ENCODE assay signal across 8 mouse cellular contexts in genomic region chr16:4469599-4470352, GRCm38 (mm10). TPM values are rescaled to one million over a fixed set of nuclear protein-coding genes. Genes with fewer than 3 reads are reported as not detected.
DNase-seq lines count a peak whose midpoint lies in the region; ATAC-seq and TF ChIP-seq lines count a peak whose summit lies in the region.

No protein-coding gene starts in this region.

- H3K79me2 ChIP-seq in MEL (ENCODE audit: control insufficient read depth, insufficient read depth, low read length, poor library complexity): no peaks in the 10 kb centered on the region; the same call in 1 of the 2 replicates

- TF ChIP-seq EP300 in MEL (IDR thresholded peaks at IDR 0.05; ENCODE audit: low read depth in 1 of 2, low read length in 2 of 2): no peak; a peak in 1 of 4 replicates

- no peak overlapping the region for H3K4me2 ChIP-seq in kidney, embryonic 16.5 days (replicated peaks; ENCODE audit: low read depth, low read length)
- 0 out of 2 replicates have a peak overlapping the region, but pooled peaks have one; percentile 9 for H3K4me2 ChIP-seq in intestine, embryonic 15.5 days (replicated peaks)

- H3K4me1 ChIP-seq in kidney, adult 2 months (ENCODE audit: control insufficient read depth, insufficient read depth, low read length): peaks cover 5% of the 10 kb centered on the region; the same call in 1 of the 2 replicates
- peaks cover 6% of the 10 kb centered on the region for H3K4me1 ChIP-seq in kidney, embryonic 16.5 days (ENCODE audit: insufficient read depth, low read length)
- H3K4me1 ChIP-seq in MEL (ENCODE audit: control insufficient read depth in 1 of 2, insufficient read depth in 2 of 2, low read length in 2 of 2): peaks cover 0 to 17% of the 10 kb centered on the region in 2 experiments; a peak in 2 of 4 replicates
- H3K4me1 ChIP-seq in intestine, embryonic 15.5 days (replicated peaks): 0 out of 2 replicates have a peak, but pooled peaks cover 8% of the 10 kb centered on the region
- peaks cover 11% of the 10 kb centered on the region for H3K4me1 ChIP-seq in forebrain, embryonic 10.5 days
- H3K4me1 ChIP-seq in heart, embryonic 10.5 days: peaks cover 6% of the 10 kb centered on the region

- no peaks in the 10 kb centered on the region for H3K9me3 ChIP-seq in kidney, embryonic 16.5 days (ENCODE audit: low read length)
- no peaks in the 10 kb centered on the region for H3K9me3 ChIP-seq in MEL (replicated peaks; ENCODE audit: insufficient read depth, low read length)
- H3K9me3 ChIP-seq in intestine, embryonic 15.5 days: no peaks in the 10 kb centered on the region
- no peaks in the 10 kb centered on the region for H3K9me3 ChIP-seq in forebrain, embryonic 10.5 days
- H3K9me3 ChIP-seq in heart, embryonic 10.5 days: no peaks in the 10 kb centered on the region

- TF ChIP-seq POLR2A in kidney, adult 2 months (IDR thresholded peaks at IDR 0.05; ENCODE audit: low read depth, low read length): no peak
- TF ChIP-seq POLR2A in MEL (IDR thresholded peaks at IDR 0.05; ENCODE audit: control insufficient read depth in 1 of 2, insufficient read depth in 1 of 2, low read depth in 1 of 2, low read length in 2 of 2, poor library complexity in 1 of 2): no peak

- peak; percentile 28 for TF ChIP-seq RAD21 in MEL (IDR thresholded peaks at IDR 0.05; ENCODE audit: low read depth, low read length)

- peak; percentile 63 for DNase-seq in kidney, adult 2 months
- DNase-seq in 3134 (ENCODE audit: extremely low read depth, insufficient read length, low spot score): peak; percentile 73
- peak; percentile 72 for DNase-seq in MEL (ENCODE audit: low read depth, low spot score)
- DNase-seq in forebrain, embryonic 10.5 days (ENCODE audit: extremely low spot score, low spot score): no peak
- no peak for DNase-seq in thymus, postnatal 25 days
- no peak for DNase-seq in heart, embryonic 10.5 days (ENCODE audit: low spot score)

- no peak; the same call in 1 of the 2 replicates for TF ChIP-seq CTCF in kidney, adult 2 months (conservative IDR thresholded peaks at IDR 0.05; ENCODE audit: insufficient read depth, insufficient read length, low read depth, low read length)
- TF ChIP-seq CTCF in MEL (IDR thresholded peaks at IDR 0.05 in 2 of 3, conservative IDR thresholded peaks at IDR 0.05 in 1 of 3; ENCODE audit: control insufficient read depth in 1 of 3, insufficient read depth in 1 of 3, low read depth in 2 of 3, low read length in 3 of 3, poor library complexity in 1 of 3, severe bottlenecking in 1 of 3): peak in 2 of 3 experiments; percentile 42 to 51; a peak in 4 of 6 replicates

- no peaks in the 10 kb centered on the region for H3K27me3 ChIP-seq in kidney, adult 2 months (replicated peaks; ENCODE audit: control insufficient read depth, insufficient read depth, low read length)
- H3K27me3 ChIP-seq in kidney, embryonic 16.5 days (ENCODE audit: insufficient read depth, low read length): no peaks in the 10 kb centered on the region
- no peaks in the 10 kb centered on the region for H3K27me3 ChIP-seq in MEL (ENCODE audit: control insufficient read depth in 1 of 2, insufficient read depth in 2 of 2, low read length in 2 of 2)
- no peaks in the 10 kb centered on the region for H3K27me3 ChIP-seq in intestine, embryonic 15.5 days (replicated peaks)
- H3K27me3 ChIP-seq in forebrain, embryonic 10.5 days (ENCODE audit: poor library complexity, severe bottlenecking): no peaks in the 10 kb centered on the region
- H3K27me3 ChIP-seq in heart, embryonic 10.5 days (ENCODE audit: insufficient read depth, poor library complexity, severe bottlenecking): no peaks in the 10 kb centered on the region

- 51% methylated on average over 10 of the region's 10 CpGs for WGBS in kidney, adult 2 months
- 62% methylated on average over 10 of the region's 10 CpGs for WGBS in kidney, embryonic 16.5 days
- 47% methylated on average over 10 of the region's 10 CpGs for WGBS in intestine, embryonic 15.5 days
- WGBS in forebrain, embryonic 10.5 days: 72% methylated on average over 10 of the region's 10 CpGs
- 54% methylated on average over 10 of the region's 10 CpGs for WGBS in heart, embryonic 10.5 days

- ATAC-seq in kidney, embryonic 16.5 days (ENCODE audit: low FRiP score, low TSS enrichment): no peak
- ATAC-seq in intestine, embryonic 15.5 days: peak; percentile 86

- no peak overlapping the region for H3K4me3 ChIP-seq in kidney, adult 2 months (ENCODE audit: insufficient read depth, low read depth, low read length)
- H3K4me3 ChIP-seq in kidney, embryonic 16.5 days (ENCODE audit: low read length): no peak overlapping the region
- no peak overlapping the region; a peak in 1 of 4 replicates for H3K4me3 ChIP-seq in MEL (ENCODE audit: control insufficient read depth in 1 of 2, insufficient read depth in 1 of 2, low read depth in 2 of 2, low read length in 2 of 2)
- no peak overlapping the region for H3K4me3 ChIP-seq in intestine, embryonic 15.5 days (replicated peaks)
- no peak overlapping the region for H3K4me3 ChIP-seq in forebrain, embryonic 10.5 days
- H3K4me3 ChIP-seq in heart, embryonic 10.5 days: no peak overlapping the region

- 0 out of 2 replicates have a peak overlapping the region, but pooled peaks have one; percentile 37 for H3K27ac ChIP-seq in kidney, adult 2 months (ENCODE audit: insufficient read depth, low read depth, low read length)
- no peak overlapping the region for H3K27ac ChIP-seq in kidney, embryonic 16.5 days (ENCODE audit: low read length)
- no peak overlapping the region for H3K27ac ChIP-seq in MEL (ENCODE audit: control insufficient read depth, low read depth, low read length)
- peak overlapping the region; percentile 73 for H3K27ac ChIP-seq in intestine, embryonic 15.5 days
- no peak overlapping the region for H3K27ac ChIP-seq in forebrain, embryonic 10.5 days
- no peak overlapping the region for H3K27ac ChIP-seq in heart, embryonic 10.5 days

- no peak overlapping the region for H3K9ac ChIP-seq in kidney, embryonic 16.5 days (replicated peaks; ENCODE audit: low read length)
- H3K9ac ChIP-seq in MEL (ENCODE audit: control insufficient read depth, low read depth, low read length, poor library complexity, severe bottlenecking): no peak overlapping the region
- H3K9ac ChIP-seq in intestine, embryonic 15.5 days: no peak overlapping the region

- H3K36me3 ChIP-seq in kidney, adult 2 months (ENCODE audit: control insufficient read depth, insufficient read depth, low read length): no peaks in the 10 kb centered on the region
- H3K36me3 ChIP-seq in kidney, embryonic 16.5 days (ENCODE audit: insufficient read depth, low read length): no peaks in the 10 kb centered on the region
- H3K36me3 ChIP-seq in MEL (ENCODE audit: control insufficient read depth in 1 of 2, insufficient read depth in 2 of 2, low read length in 2 of 2): peaks cover 0 to 10% of the 10 kb centered on the region in 2 experiments; a peak in 2 of 4 replicates
- no peaks in the 10 kb centered on the region for H3K36me3 ChIP-seq in intestine, embryonic 15.5 days
- no peaks in the 10 kb centered on the region for H3K36me3 ChIP-seq in forebrain, embryonic 10.5 days (replicated peaks)
- H3K36me3 ChIP-seq in heart, embryonic 10.5 days: no peaks in the 10 kb centered on the region

TF ChIP-seq in MEL, 35 proteins besides CTCF, POLR2A, EP300 and RAD21:
- TF ChIP-seq ZNF384 (IDR thresholded peaks at IDR 0.05; ENCODE audit: low read depth, low read length) (peak; percentile 64; the same call in 1 of the 2 replicates), MAFK (IDR thresholded peaks at IDR 0.05; ENCODE audit: borderline replicate concordance, low read depth, low read length) (no peak), JUND (IDR thresholded peaks at IDR 0.05; ENCODE audit: low read depth, low read length) (no peak), ZMIZ1 (IDR thresholded peaks at IDR 0.05; ENCODE audit: low read depth, low read length) (no peak), ELF1 (IDR thresholded peaks at IDR 0.05; ENCODE audit: low read depth, low read length) (no peak), MAZ (IDR thresholded peaks at IDR 0.05; ENCODE audit: low read depth, low read length) (no peak), UBTF (IDR thresholded peaks at IDR 0.05; ENCODE audit: borderline replicate concordance, insufficient read depth, low read depth, low read length) (no peak), NRF1 (IDR thresholded peaks at IDR 0.05; ENCODE audit: insufficient read depth, low read depth, low read length, poor library complexity, severe bottlenecking) (no peak), TAL1 (IDR thresholded peaks at IDR 0.05; ENCODE audit: low read length) (peak; percentile 26; the same call in 1 of the 2 replicates), SMC3 (IDR thresholded peaks at IDR 0.05; ENCODE audit: low read depth, low read length) (peak; percentile 56), MAX (IDR thresholded peaks at IDR 0.05; ENCODE audit: low read length) (no peak), KAT2A (conservative IDR thresholded peaks at IDR 0.05; ENCODE audit: low read depth, low read length) (no peak), SIN3A (IDR thresholded peaks at IDR 0.05; ENCODE audit: low read length) (no peak), CHD1 (IDR thresholded peaks at IDR 0.05; ENCODE audit: low read depth, low read length) (no peak), GABPA (IDR thresholded peaks at IDR 0.05; ENCODE audit: low read depth, low read length) (no peak), MEF2A (IDR thresholded peaks at IDR 0.05; ENCODE audit: extremely low read depth, insufficient replicate concordance, low read depth, low read length, poor library complexity, severe bottlenecking) (no peak), ZC3H11A (IDR thresholded peaks at IDR 0.05; ENCODE audit: low read depth, low read length) (peak; percentile 36), ZKSCAN1 (IDR thresholded peaks at IDR 0.05; ENCODE audit: low read depth, low read length) (no peak), HCFC1 (IDR thresholded peaks at IDR 0.05; ENCODE audit: low read depth, low read length) (no peak), POLR2AphosphoS5 (IDR thresholded peaks at IDR 0.05; ENCODE audit: borderline replicate concordance, low read depth, low read length) (no peak), ETS1 (IDR thresholded peaks at IDR 0.05; ENCODE audit: low read depth, low read length) (no peak), NELFE (IDR thresholded peaks at IDR 0.05; ENCODE audit: low read depth, low read length) (no peak)

RNA-seq across cellular contexts. Expression of gene Adcy9, which starts 49.5 kb away (rescaled TPM):
- polyA plus RNA-seq in kidney, adult 2 months (2012; rRNA removed): 10.4 and 12.4 TPM in 2 replicates
- 1.0 and 1.1 TPM in 2 replicates for polyA plus RNA-seq in kidney, embryonic 16.5 days (2015; fragmentation: Nextera tagmentation; extraction: Ambion mirVana)
- 3.0 and 4.3 TPM in 2 replicates for total RNA-seq in MEL (2012; rRNA removed)
- polyA plus RNA-seq in MEL (2012; ENCODE audit: insufficient read depth in 1 of 2, insufficient read length in 2 of 2, low read depth in 1 of 2, low replicate concordance in 2 of 2, missing spikeins in 1 of 2): 1 to 10 TPM in 1 of 2 experiments, not detected in 1; 3.0 TPM
- 1.5 and 1.7 TPM in 2 replicates for polyA plus RNA-seq in intestine, embryonic 15.5 days (2015; fragmentation: Nextera tagmentation; extraction: Ambion mirVana)
- 0.30 and 0.35 TPM in 2 replicates for polyA plus RNA-seq in forebrain, embryonic 10.5 days (2016; fragmentation: Nextera tagmentation; extraction: Ambion mirVana)
- polyA plus RNA-seq in heart, embryonic 10.5 days (2016; fragmentation: Nextera tagmentation; extraction: Ambion mirVana): 0.30 and 0.55 TPM in 2 replicates

Comparison
In these comparisons a context has a peak if more than half of its experiments do, and no peak if none do; other contexts are left out.
1. H3K27ac ChIP-seq: peak in kidney, adult 2 months (single experiment) and intestine, embryonic 15.5 days (single experiment); none in kidney, embryonic 16.5 days (single experiment), MEL (single experiment), forebrain, embryonic 10.5 days (single experiment) and heart, embryonic 10.5 days (single experiment).
2. DNase-seq: peak in kidney, adult 2 months (single experiment), 3134 (single experiment) and MEL (single experiment); none in forebrain, embryonic 10.5 days (single experiment), thymus, postnatal 25 days (single experiment) and heart, embryonic 10.5 days (single experiment).